7 mouse cellular contexts compared by ENCODE assay signal in genomic region chr7:122020667-122021354, GRCm38 (mm10). TPM values are rescaled to one million over a fixed set of nuclear protein-coding genes. Genes with fewer than 3 reads are reported as not detected.
A peak's percentile ranks its signal among the peaks of the same experiment; 100 is the strongest.
DNase-seq lines count a peak whose midpoint lies in the region; ATAC-seq lines count a peak whose summit lies in the region.

Gga2 (minus strand) TSS chr7:122021222.

- peak; percentile 89 for DNase-seq in adrenal gland, postnatal 25 days
- DNase-seq in heart, adult 18-20 months: peak; percentile 90 to 92
- DNase-seq in kidney, adult 8-10 months: peak; percentile 92
- peak; percentile 79 to 91 for DNase-seq in spleen, postnatal 10 days (ENCODE audit: low spot score in 2 of 2)

- peak within 1 kb of the TSS; percentile 76 for H3K4me2 ChIP-seq in embryonic facial prominence, embryonic 12.5 days (replicated peaks)
- peak within 1 kb of the TSS; percentile 79 for H3K4me2 ChIP-seq in limb, embryonic 13.5 days (replicated peaks)
- H3K4me2 ChIP-seq in midbrain, embryonic 16.5 days (ENCODE audit: low read length): peak within 1 kb of the TSS; percentile 75

- 1% methylated on average over 45 of the region's 50 CpGs for WGBS in embryonic facial prominence, embryonic 12.5 days
- under 1% methylated on average over 50 of the region's 50 CpGs for WGBS in limb, embryonic 13.5 days
- WGBS in midbrain, embryonic 16.5 days: under 1% methylated on average over 46 of the region's 50 CpGs

- H3K9me3 ChIP-seq in embryonic facial prominence, embryonic 12.5 days: no peaks in the 10 kb centered on the region
- H3K9me3 ChIP-seq in limb, embryonic 13.5 days: no peaks in the 10 kb centered on the region
- no peaks in the 10 kb centered on the region for H3K9me3 ChIP-seq in midbrain, embryonic 16.5 days (replicated peaks; ENCODE audit: control insufficient read depth, low read length, poor library complexity, severe bottlenecking)

- peak within 1 kb of the TSS; percentile 87 for H3K9ac ChIP-seq in embryonic facial prominence, embryonic 12.5 days
- peak within 1 kb of the TSS; percentile 90 for H3K9ac ChIP-seq in limb, embryonic 13.5 days
- peak within 1 kb of the TSS; percentile 88 for H3K9ac ChIP-seq in midbrain, embryonic 16.5 days (ENCODE audit: low read depth, low read length)

- H3K4me1 ChIP-seq in embryonic facial prominence, embryonic 12.5 days: peaks cover 27% of the 10 kb centered on the region
- peaks cover 31% of the 10 kb centered on the region for H3K4me1 ChIP-seq in limb, embryonic 13.5 days
- H3K4me1 ChIP-seq in midbrain, embryonic 16.5 days (ENCODE audit: control insufficient read depth, insufficient read depth, low read length): peaks cover 24% of the 10 kb centered on the region

- H3K36me3 ChIP-seq in embryonic facial prominence, embryonic 12.5 days: no peaks in the 10 kb centered on the region
- H3K36me3 ChIP-seq in limb, embryonic 13.5 days: peaks cover 6% of the 10 kb centered on the region
- H3K36me3 ChIP-seq in midbrain, embryonic 16.5 days (ENCODE audit: control insufficient read depth, insufficient read depth, low read length): no peaks in the 10 kb centered on the region

- H3K27ac ChIP-seq in embryonic facial prominence, embryonic 12.5 days: peak within 1 kb of the TSS; percentile 83
- peak within 1 kb of the TSS; percentile 88 for H3K27ac ChIP-seq in limb, embryonic 13.5 days
- H3K27ac ChIP-seq in midbrain, embryonic 16.5 days (ENCODE audit: low read length): peak within 1 kb of the TSS; percentile 93

- peak; percentile 80; the same call in 1 of the 2 replicates for ATAC-seq in embryonic facial prominence, embryonic 12.5 days (ENCODE audit: insufficient number of reproducible peaks, insufficient read depth, low FRiP score, low TSS enrichment)
- peak; percentile 86 for ATAC-seq in limb, embryonic 13.5 days (ENCODE audit: low FRiP score, low read depth)
- peak; percentile 87 for ATAC-seq in midbrain, embryonic 16.5 days

- H3K4me3 ChIP-seq in embryonic facial prominence, embryonic 12.5 days: peak within 1 kb of the TSS; percentile 81
- H3K4me3 ChIP-seq in limb, embryonic 13.5 days: peak within 1 kb of the TSS; percentile 82
- peak within 1 kb of the TSS; percentile 87 for H3K4me3 ChIP-seq in midbrain, embryonic 16.5 days (ENCODE audit: low read depth, low read length)

- H3K27me3 ChIP-seq in embryonic facial prominence, embryonic 12.5 days: no peaks in the 10 kb centered on the region
- no peaks in the 10 kb centered on the region for H3K27me3 ChIP-seq in limb, embryonic 13.5 days
- H3K27me3 ChIP-seq in midbrain, embryonic 16.5 days (ENCODE audit: control insufficient read depth, insufficient read depth, low read depth, low read length): no peaks in the 10 kb centered on the region

RNA-seq across cellular contexts. Expression of gene Gga2, which starts in this region (rescaled TPM):
- 16.6 and 17.6 TPM in 2 replicates for total RNA-seq in adrenal gland, postnatal 25 days (2021)
- 130 and 136 TPM in 2 replicates for polyA plus RNA-seq in embryonic facial prominence, embryonic 12.5 days (2016; fragmentation: Nextera tagmentation; extraction: Ambion mirVana)
- total RNA-seq in heart, adult 18-20 months (2021): 10 to 100 TPM; 36.1 to 36.3 TPM
- polyA plus RNA-seq in limb, embryonic 13.5 days (2015; fragmentation: Nextera tagmentation; extraction: Ambion mirVana): 123 and 127 TPM in 2 replicates
- polyA plus RNA-seq in midbrain, embryonic 16.5 days (2015; fragmentation: Nextera tagmentation; extraction: Ambion mirVana): 50.5 and 58.6 TPM in 2 replicates

Comparison
In these comparisons a context has a peak if more than half of its experiments do, and no peak if none do; other contexts are left out.
1. Peak in every context shown above with its lines: DNase-seq, ATAC-seq, H3K4me3 ChIP-seq and H3K27ac ChIP-seq.